Mouse (Mus musculus): ENCODE results near the gene Tfb2m. TPM values are rescaled to one million over a fixed set of nuclear protein-coding genes. Genes with fewer than 3 reads are reported as not detected.

Gene Tfb2m
- total and polyA plus RNA-seq, 2 experiments from 2014 or later: 20.4 to 34.7 TPM

DNA sequence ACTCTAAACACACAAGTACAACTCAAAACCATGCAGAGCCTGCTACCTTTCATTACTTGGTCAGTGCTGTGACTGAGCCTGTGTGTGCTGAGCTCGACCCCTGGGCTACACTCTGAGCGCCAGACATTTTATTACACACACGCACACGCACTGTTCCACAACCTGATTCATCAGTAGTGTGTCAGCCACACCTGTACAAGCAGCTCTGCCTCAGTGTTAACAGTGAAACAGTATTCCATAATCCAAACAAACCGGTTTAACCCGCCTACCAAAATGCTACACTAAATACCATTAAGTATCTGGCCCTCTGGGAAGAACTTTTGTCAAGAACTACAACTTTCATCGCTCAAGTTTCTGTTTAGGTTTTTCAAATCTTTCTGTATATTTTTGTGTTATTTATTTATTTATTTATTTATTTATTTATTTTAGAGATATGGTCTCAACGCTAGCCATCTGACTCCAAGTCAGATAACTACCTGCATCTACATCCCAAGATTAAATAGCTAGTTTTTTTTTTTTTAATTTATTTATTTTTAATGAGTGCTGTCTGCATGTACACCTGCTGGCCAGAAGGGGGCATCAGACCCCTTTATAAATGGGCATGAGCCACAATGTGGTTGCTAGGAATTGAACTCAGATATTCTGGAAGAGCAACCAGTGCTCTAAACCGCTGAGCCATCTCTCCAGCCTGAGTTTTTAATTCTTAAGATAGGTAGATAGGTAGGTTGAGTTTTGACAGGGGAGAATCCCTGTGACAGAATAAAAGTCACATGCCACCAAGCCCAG, 39.3 kb downstream of the Tfb2m start:
- ATAC-seq (ENCODE audit: insufficient read depth, low read depth): no peak
- H3K9ac ChIP-seq (replicated peaks; ENCODE audit: low read depth, low read length): no peak overlapping the region
- WGBS: 60% methylated on average over 9 of the region's 9 CpGs
- peak; percentile 38 for DNase-seq (ENCODE audit: low spot score)
- no peaks in the 10 kb centered on the region for H3K4me1 ChIP-seq (ENCODE audit: control insufficient read depth, insufficient read depth)
- no peaks in the 10 kb centered on the region for H3K27me3 ChIP-seq (ENCODE audit: control insufficient read depth, insufficient read depth, low read length)
- TF ChIP-seq CTCF (IDR thresholded peaks at IDR 0.05; ENCODE audit: low read depth): peak; percentile 67
- no peak for TF ChIP-seq EP300 (IDR thresholded peaks at IDR 0.05; ENCODE audit: low read depth)
- H3K36me3 ChIP-seq (replicated peaks; ENCODE audit: control insufficient read depth, insufficient read depth, low read length): no peaks in the 10 kb centered on the region
- H3K9me3 ChIP-seq (replicated peaks; ENCODE audit: control insufficient read depth, low read length): no peaks in the 10 kb centered on the region
- no peak overlapping the region for H3K27ac ChIP-seq (ENCODE audit: low read depth)
- H3K4me2 ChIP-seq (ENCODE audit: low read depth, low read length): no peak overlapping the region
- no peak overlapping the region for H3K4me3 ChIP-seq (ENCODE audit: low read depth, low read length)

DNA sequence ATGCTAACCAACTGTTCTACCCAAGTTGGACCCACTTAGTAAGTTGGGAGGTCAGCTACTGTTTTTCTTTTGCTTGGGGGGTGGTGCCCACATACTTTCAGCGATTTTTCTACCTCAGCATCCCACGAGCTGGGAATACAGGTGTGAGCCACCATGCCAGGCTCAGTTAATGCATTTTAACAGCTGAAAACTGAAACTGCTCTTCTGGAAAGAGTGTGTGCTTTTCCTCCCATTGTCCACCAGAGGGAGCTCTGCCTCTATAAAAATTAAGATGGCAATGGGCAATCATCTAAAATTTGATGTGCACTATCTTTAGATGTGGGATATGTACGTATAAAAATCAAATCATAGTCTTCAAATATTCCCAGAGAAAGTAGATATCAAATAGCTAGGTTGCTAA, 43.5 kb downstream of the Tfb2m start:
- Histone ChIP-seq H3K4me2 (ENCODE audit: low read depth, low read length) (no peak overlapping the region), H3K9me3 (replicated peaks; ENCODE audit: control insufficient read depth, low read length) (no peaks in the 10 kb centered on the region), H3K4me1 (ENCODE audit: control insufficient read depth, insufficient read depth) (no peaks in the 10 kb centered on the region), H3K36me3 (replicated peaks; ENCODE audit: control insufficient read depth, insufficient read depth, low read length) (no peaks in the 10 kb centered on the region), H3K27ac (ENCODE audit: low read depth) (no peak overlapping the region), H3K27me3 (ENCODE audit: control insufficient read depth, insufficient read depth, low read length) (no peaks in the 10 kb centered on the region), H3K9ac (replicated peaks; ENCODE audit: low read depth, low read length) (no peak overlapping the region), H3K4me3 (ENCODE audit: low read depth, low read length) (no peak overlapping the region)
- TF ChIP-seq EP300 (IDR thresholded peaks at IDR 0.05; ENCODE audit: low read depth): no peak
- TF ChIP-seq CTCF (IDR thresholded peaks at IDR 0.05; ENCODE audit: low read depth): peak; percentile 75
- DNase-seq (ENCODE audit: low spot score) (peak; percentile 16), ATAC-seq (ENCODE audit: insufficient read depth, low read depth) (no peak)
- 6% methylated on average over 3 of the region's 3 CpGs for WGBS

DNA sequence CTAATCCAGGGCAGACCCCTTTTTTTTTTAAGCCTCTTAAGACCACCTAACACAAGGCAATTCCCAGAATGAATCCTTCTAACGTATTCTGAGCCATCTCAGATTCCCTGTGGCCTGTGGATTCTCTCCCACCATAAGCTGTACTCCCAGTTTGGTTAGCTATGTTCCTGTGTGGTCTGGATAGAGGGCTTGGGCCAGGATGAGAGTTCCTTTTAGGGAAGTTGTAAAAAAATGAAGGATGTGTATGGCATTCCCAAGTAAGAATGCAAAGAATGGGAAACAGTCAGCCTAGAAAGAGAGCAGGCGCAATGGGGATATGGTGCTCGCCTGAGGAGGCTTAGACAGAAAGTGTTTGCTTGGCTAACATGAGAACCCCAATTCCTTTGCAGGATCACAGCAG, 46.8 kb downstream of the Tfb2m start:
- Histone ChIP-seq H3K9me3 (replicated peaks; ENCODE audit: control insufficient read depth, low read length) (no peaks in the 10 kb centered on the region), H3K36me3 (replicated peaks; ENCODE audit: control insufficient read depth, insufficient read depth, low read length) (no peaks in the 10 kb centered on the region), H3K27ac (ENCODE audit: low read depth) (no peak overlapping the region), H3K9ac (replicated peaks; ENCODE audit: low read depth, low read length) (no peak overlapping the region), H3K4me3 (ENCODE audit: low read depth, low read length) (no peak overlapping the region), H3K4me1 (ENCODE audit: control insufficient read depth, insufficient read depth) (no peaks in the 10 kb centered on the region), H3K4me2 (ENCODE audit: low read depth, low read length) (no peak overlapping the region), H3K27me3 (ENCODE audit: control insufficient read depth, insufficient read depth, low read length) (no peaks in the 10 kb centered on the region)
- WGBS: 66% methylated on average over 3 of the region's 3 CpGs
- DNase-seq (ENCODE audit: low spot score) (no peak), ATAC-seq (ENCODE audit: insufficient read depth, low read depth) (no peak)
- TF ChIP-seq EP300 (IDR thresholded peaks at IDR 0.05; ENCODE audit: low read depth): no peak
- TF ChIP-seq CTCF (IDR thresholded peaks at IDR 0.05; ENCODE audit: low read depth): no peak

DNA sequence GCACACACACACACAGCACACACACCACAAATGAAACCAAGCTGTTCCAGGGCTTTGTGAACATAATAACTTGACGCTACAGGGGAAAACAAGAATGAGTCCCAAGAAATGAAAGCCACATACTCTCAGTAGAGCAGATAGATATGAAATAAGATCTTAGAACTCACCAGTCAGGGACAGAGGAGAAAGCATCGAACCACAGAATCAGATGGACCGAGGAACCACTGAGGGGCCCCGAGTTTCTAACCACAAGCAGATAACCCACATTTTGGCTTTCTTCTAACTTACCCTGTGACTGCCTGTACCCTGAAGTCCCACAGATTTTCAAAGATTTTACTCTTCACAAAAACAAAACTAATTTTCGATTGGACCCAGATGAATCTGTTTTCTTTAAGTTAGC, 53.2 kb downstream of the Tfb2m start:
- WGBS: 78% methylated on average over 5 of the region's 5 CpGs

DNA sequence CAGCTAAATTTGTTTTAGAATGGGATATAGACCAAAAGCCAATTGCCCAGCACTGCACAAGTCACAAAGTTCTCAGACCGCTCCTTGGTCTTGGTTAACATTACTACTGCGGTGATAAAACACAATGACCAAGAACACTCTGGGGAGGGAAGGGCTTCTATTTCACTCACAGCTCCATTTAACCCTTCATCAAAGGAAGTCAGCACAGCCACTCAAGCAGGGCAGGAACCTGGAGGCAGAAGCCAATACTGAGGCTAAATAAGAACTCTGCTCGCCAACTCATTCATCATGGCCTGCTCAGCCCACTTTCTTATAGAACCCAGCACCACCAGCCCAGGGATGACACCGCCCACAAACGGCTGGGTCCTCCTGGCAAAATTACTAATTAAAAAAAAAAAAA, 57.5 kb downstream of the Tfb2m start:
- no peak overlapping the region for H3K4me2 ChIP-seq (ENCODE audit: low read depth, low read length)
- ATAC-seq (ENCODE audit: insufficient read depth, low read depth) (no peak), DNase-seq (ENCODE audit: low spot score) (no peak)
- no peak overlapping the region for H3K27ac ChIP-seq (ENCODE audit: low read depth)
- no peak for TF ChIP-seq CTCF (IDR thresholded peaks at IDR 0.05; ENCODE audit: low read depth)
- no peak for TF ChIP-seq EP300 (IDR thresholded peaks at IDR 0.05; ENCODE audit: low read depth)
- no peaks in the 10 kb centered on the region for H3K9me3 ChIP-seq (replicated peaks; ENCODE audit: control insufficient read depth, low read length)
- no peak overlapping the region for H3K4me3 ChIP-seq (ENCODE audit: low read depth, low read length)
- no peaks in the 10 kb centered on the region for H3K36me3 ChIP-seq (replicated peaks; ENCODE audit: control insufficient read depth, insufficient read depth, low read length)
- H3K9ac ChIP-seq (replicated peaks; ENCODE audit: low read depth, low read length): no peak overlapping the region
- H3K4me1 ChIP-seq (ENCODE audit: control insufficient read depth, insufficient read depth): peaks cover 4% of the 10 kb centered on the region; the same call in 1 of the 2 replicates
- no peaks in the 10 kb centered on the region for H3K27me3 ChIP-seq (ENCODE audit: control insufficient read depth, insufficient read depth, low read length)
- 95% methylated on average over 5 of the region's 5 CpGs for WGBS

More for the DNA sequence above, 53.2 kb downstream of the Tfb2m start:
- ATAC-seq (ENCODE audit: insufficient read depth, low read depth) (no peak), DNase-seq (ENCODE audit: low spot score) (no peak)
- H3K9me3 ChIP-seq (replicated peaks; ENCODE audit: control insufficient read depth, low read length): no peaks in the 10 kb centered on the region
- no peak overlapping the region for H3K9ac ChIP-seq (replicated peaks; ENCODE audit: low read depth, low read length)
- H3K27ac ChIP-seq (ENCODE audit: low read depth): no peak overlapping the region
- H3K4me3 ChIP-seq (ENCODE audit: low read depth, low read length): no peak overlapping the region
- no peaks in the 10 kb centered on the region for H3K36me3 ChIP-seq (replicated peaks; ENCODE audit: control insufficient read depth, insufficient read depth, low read length)
- H3K4me2 ChIP-seq (ENCODE audit: low read depth, low read length): no peak overlapping the region
- no peaks in the 10 kb centered on the region for H3K27me3 ChIP-seq (ENCODE audit: control insufficient read depth, insufficient read depth, low read length)
- peaks cover 4% of the 10 kb centered on the region; the same call in 1 of the 2 replicates for H3K4me1 ChIP-seq (ENCODE audit: control insufficient read depth, insufficient read depth)
- no peak for TF ChIP-seq CTCF (IDR thresholded peaks at IDR 0.05; ENCODE audit: low read depth)
- no peak for TF ChIP-seq EP300 (IDR thresholded peaks at IDR 0.05; ENCODE audit: low read depth)

Measured in heart, postnatal 0 days (tissue).